Mouse (Mus musculus) liver, postnatal 0 days (tissue): ENCODE data around the gene Tbxa2r. TPM values are rescaled to one million over a fixed set of nuclear protein-coding genes. Genes with fewer than 3 reads are reported as not detected.

ENCODE experiments used
- ATAC-seq: fragments of 200-750 bp; cut with Nextera tagmentation; 2 replicates; pipeline ENCODE4 v1.8.0; 2017; ENCODE audit warnings: mild to moderate bottlenecking, moderate library complexity
- DNase-seq: peaks from one replicate; pipeline ENCODE4 v3.0.0-alpha.2; 2016
- H3K27ac ChIP-seq: fragments of 300-500 bp; sonication (generic); 2 replicates; pipeline ENCODE4 v1.5.1; 2014; ENCODE audit warnings: antibody characterized with exemption, moderate library complexity, mild to moderate bottlenecking, low read depth
- H3K27me3 ChIP-seq: fragments of 300-500 bp; sonication (generic); 2 replicates; pipeline ENCODE4 v1.6.1; 2014; ENCODE audit warnings: low read length, control low read depth, mixed read lengths; ENCODE audit not compliant: insufficient read depth
- H3K36me3 ChIP-seq: fragments of 300-500 bp; sonication (generic); replicated peaks from 2 replicates; pipeline ENCODE4 v1.6.1; 2014; ENCODE audit warnings: mild to moderate bottlenecking, control low read depth, low read length, moderate library complexity, mixed read lengths; ENCODE audit not compliant: insufficient read depth
- H3K4me1 ChIP-seq: fragments of 300-500 bp; sonication (generic); 2 replicates; pipeline ENCODE4 v1.6.1; 2014; ENCODE audit warnings: antibody characterized with exemption, mild to moderate bottlenecking, control low read depth; ENCODE audit not compliant: insufficient read depth
- H3K4me2 ChIP-seq: fragments of 300-500 bp; sonication (generic); 2 replicates; pipeline ENCODE4 v1.6.1; 2014; ENCODE audit warnings: low read depth, mild to moderate bottlenecking, low read length, moderate library complexity, mixed read lengths
- H3K4me3 ChIP-seq: fragments of 300-500 bp; sonication (generic); 2 replicates; pipeline ENCODE4 v1.5.1; 2014; ENCODE audit warnings: low read depth, low read length
- H3K9ac ChIP-seq: fragments of 300-500 bp; sonication (generic); replicated peaks from 2 replicates; pipeline ENCODE4 v1.6.1; 2014; ENCODE audit warnings: mild to moderate bottlenecking, moderate library complexity
- H3K9me3 ChIP-seq: fragments of 300-500 bp; sonication (generic); 2 replicates; pipeline ENCODE4 v1.6.1; 2016; ENCODE audit warnings: mild to moderate bottlenecking, control low read depth, low read length, mixed read lengths
- CTCF ChIP-seq: sonication (generic); IDR thresholded peaks from 2 replicates; pipeline ENCODE4 v1.5.1; 2016; ENCODE audit warnings: antibody characterized with exemption, low read depth
- EP300 ChIP-seq: IDR thresholded peaks from 2 replicates; pipeline ENCODE4 v1.6.1; 2016; ENCODE audit warnings: antibody characterized with exemption, low read depth, mild to moderate bottlenecking
- WGBS: fragments of 180-500 bp; shearing (Covaris S2); extraction: QIAGEN DNeasy Blood & Tissue Kit; methylation state at CpG from one replicate; pipeline ENCODE4 v1.1.7; 2014; ENCODE audit not compliant: insufficient replicate concordance; 5-methylcytosine and 5-hydroxymethylcytosine counted together
- polyA plus RNA-seq: library from polyadenylated mRNA; unstranded; fragments of >200 nt; fragmentation: Nextera tagmentation; extraction: Ambion mirVana; gene quantifications from 2 replicates; pipeline ENCODE4 v1.2.1, GENCODE M21; 2015

Tbxa2r gene
- polyA plus RNA-seq, 1 experiment from 2014 or later = 5.4 TPM

DNA sequence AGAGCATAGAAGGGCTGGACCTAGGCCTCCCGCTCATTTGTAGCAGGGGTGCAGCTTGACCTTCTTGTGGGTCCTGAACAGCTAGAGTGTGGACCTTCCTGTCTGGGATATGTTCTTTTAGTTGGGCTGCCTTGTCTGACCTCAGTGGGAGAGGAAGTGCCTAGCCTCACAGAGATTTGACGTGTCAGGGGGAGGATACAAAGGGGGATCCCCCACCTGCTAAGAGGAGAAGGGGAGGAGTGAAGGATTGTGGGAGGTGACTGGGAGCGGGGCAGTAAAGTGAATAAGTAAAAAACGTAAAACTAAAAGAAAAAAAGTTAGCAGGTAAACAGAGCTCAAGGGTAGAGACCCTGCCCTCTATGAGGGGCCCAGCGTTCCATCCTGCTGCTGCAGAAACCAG lies 19.0 kb upstream of the Tbxa2r start:
- Histone ChIP-seq H3K36me3 (peaks cover 64% of the 10 kb centered on the region), H3K27ac (no peak overlapping the region), H3K27me3 (no peaks in the 10 kb centered on the region), H3K9me3 (no peaks in the 10 kb centered on the region), H3K4me1 (peaks cover 2% of the 10 kb centered on the region), H3K4me2 (no peak overlapping the region), H3K9ac (no peak overlapping the region), H3K4me3 (no peak overlapping the region)
- WGBS = 76% methylated on average over 5 of the region's 5 CpGs
- no peak for DNase-seq
- TF ChIP-seq CTCF (no peak), EP300 (no peak)
- no peak for ATAC-seq

DNA sequence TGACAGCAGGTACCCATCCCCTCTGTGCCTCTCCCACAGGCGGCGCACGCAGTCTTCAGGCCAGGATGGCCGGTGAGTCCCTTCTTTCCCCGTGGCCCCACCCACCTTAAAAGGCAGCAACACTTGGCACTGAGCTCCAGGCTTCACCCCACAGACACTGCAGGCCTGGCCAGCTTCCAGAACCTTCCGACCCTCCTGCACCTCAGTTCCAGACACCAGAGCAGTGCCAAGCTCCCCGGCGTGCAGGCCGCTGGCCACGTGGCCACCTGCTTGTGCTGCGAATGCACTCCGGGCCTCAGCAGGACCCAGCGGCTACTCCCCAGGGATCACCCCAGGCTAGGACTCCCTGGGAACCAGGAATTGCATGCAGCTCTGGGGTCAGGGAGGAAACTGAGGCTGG lies 14.9 kb upstream of the Tbxa2r start:
- no peak for ATAC-seq
- Histone ChIP-seq H3K9ac (no peak overlapping the region), H3K27ac (no peak overlapping the region), H3K27me3 (no peaks in the 10 kb centered on the region), H3K4me3 (no peak overlapping the region), H3K4me1 (peaks cover 17% of the 10 kb centered on the region), H3K4me2 (no peak overlapping the region), H3K9me3 (no peaks in the 10 kb centered on the region), H3K36me3 (peaks cover 54% of the 10 kb centered on the region)
- WGBS = 94% methylated on average over 13 of the region's 13 CpGs
- DNase-seq = no peak
- TF ChIP-seq EP300 (no peak), CTCF (no peak)

DNA sequence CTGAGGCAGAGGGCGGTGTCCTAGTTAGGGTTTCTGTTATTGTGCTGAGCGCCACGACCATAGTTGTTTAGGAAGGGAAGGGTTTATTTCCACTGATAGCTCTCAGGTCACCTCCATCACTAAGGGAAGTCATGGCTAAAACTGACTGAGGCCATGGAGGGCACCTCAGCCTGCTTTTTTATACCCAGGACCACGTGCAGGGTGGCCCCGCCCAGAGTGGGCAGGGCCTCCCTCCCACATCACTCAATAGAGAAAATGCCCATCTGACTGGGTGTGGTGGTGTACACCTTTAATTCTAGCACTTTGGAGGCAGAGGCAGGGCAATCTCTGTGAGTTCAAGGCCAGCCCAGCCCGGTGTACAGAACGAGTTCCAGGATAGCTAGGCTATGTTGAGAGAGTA lies 14.3 kb upstream of the Tbxa2r start:
- Histone ChIP-seq H3K4me2 (no peak overlapping the region), H3K9ac (no peak overlapping the region), H3K4me3 (no peak overlapping the region), H3K9me3 (no peaks in the 10 kb centered on the region), H3K27me3 (no peaks in the 10 kb centered on the region), H3K4me1 (peaks cover 23% of the 10 kb centered on the region), H3K36me3 (peaks cover 48% of the 10 kb centered on the region), H3K27ac (no peak overlapping the region)
- DNase-seq = no peak
- 68% methylated on average over 7 of the region's 7 CpGs for WGBS
- no peak for ATAC-seq
- TF ChIP-seq CTCF = no peak
- TF ChIP-seq EP300 = no peak

DNA sequence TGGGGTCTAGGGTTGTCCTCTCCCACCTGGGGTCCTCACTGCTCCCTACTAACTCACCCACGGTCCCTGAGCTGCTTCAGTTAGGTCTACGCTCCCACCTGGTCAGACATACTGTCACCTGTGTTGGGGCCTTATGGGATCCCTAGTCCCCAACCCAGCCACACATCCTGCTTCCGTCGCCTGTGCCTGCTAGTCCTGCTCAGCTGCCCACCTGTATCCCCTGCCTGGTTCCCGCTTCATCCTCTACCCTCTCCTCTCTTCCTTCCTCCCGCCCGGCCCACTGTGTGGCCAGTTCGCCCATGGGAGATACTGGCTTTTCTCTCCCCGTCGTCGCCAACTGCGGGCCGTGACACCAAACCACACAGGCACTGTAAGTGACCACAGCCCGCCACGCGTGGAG lies 12.9 kb upstream of the Tbxa2r start:
- no peak overlapping the region for H3K4me2 ChIP-seq
- WGBS = 88% methylated on average over 16 of the region's 16 CpGs
- H3K36me3 ChIP-seq = peaks cover 40% of the 10 kb centered on the region
- no peak for DNase-seq
- no peaks in the 10 kb centered on the region for H3K9me3 ChIP-seq
- no peak overlapping the region for H3K27ac ChIP-seq
- no peaks in the 10 kb centered on the region for H3K27me3 ChIP-seq
- no peak overlapping the region for H3K9ac ChIP-seq
- ATAC-seq = no peak
- peaks cover 33% of the 10 kb centered on the region for H3K4me1 ChIP-seq
- no peak overlapping the region for H3K4me3 ChIP-seq
- TF ChIP-seq CTCF (no peak), EP300 (no peak)

DNA sequence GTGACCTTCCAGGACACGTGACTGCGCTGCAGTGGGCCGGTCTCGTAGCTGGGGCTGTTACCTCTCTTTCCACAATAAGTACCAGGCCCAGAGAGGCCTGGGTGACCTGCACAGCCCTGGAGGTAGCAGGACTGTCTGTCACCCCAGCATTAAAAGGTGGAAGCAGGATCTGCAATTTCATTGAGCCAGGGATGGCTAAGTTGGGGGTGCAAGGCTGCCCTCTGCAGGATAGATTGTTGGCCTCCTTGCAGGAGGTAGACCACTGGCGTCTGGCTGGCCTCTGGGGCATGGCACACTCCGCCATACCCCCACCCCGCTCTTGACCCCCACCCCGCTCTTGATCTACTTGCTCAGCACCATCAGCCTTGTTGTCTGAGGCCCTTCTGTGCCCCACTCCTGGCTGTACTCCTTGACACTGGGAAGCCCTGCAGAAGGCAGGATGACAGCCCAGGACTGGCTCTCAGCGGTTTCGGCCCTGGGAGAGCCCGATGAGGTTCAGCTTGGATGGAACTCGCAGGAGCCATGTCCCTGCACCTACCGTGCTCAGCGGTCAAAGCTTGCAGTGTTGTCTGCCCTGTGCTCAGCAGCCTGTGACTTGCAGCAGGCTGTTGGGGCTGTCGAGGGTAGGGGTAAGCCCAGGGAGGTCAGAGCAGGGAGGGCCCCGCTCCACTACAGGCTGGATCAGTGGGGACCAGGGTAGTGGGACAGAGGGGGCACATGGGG lies 12.0 kb upstream of the Tbxa2r start:
- DNase-seq = no peak
- Histone ChIP-seq H3K4me3 (no peak overlapping the region), H3K9ac (peak overlapping the region; percentile 35; the same call in 1 of the 2 replicates), H3K27ac (no peak overlapping the region), H3K27me3 (no peaks in the 10 kb centered on the region), H3K36me3 (peaks cover 31% of the 10 kb centered on the region), H3K4me1 (peaks cover 33% of the 10 kb centered on the region), H3K9me3 (no peaks in the 10 kb centered on the region), H3K4me2 (peak overlapping the region; percentile 60)
- WGBS = 72% methylated on average over 14 of the region's 16 CpGs
- ATAC-seq = no peak
- TF ChIP-seq EP300 = no peak
- TF ChIP-seq CTCF = peak; percentile 62

DNA sequence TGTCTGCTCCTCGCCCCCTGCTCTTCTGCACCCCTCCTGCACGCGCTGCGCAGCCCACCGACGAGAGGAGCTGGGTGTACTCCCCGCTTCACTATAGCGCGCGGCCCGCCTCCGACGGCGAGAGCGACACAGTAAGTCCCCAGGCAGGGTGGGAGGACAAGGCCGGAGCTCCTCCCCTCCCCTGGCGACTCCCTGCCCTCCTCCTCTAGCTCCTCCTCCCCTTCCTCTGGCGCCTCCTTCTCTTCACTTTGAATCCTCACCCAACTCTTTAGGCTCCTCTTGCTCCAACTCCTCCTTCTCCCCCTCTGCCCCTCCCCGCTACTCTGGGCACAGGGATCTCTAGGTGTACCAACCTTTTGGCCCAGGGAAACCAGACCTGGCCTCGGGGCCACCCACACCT lies 11.3 kb upstream of the Tbxa2r start:
- peaks cover 27% of the 10 kb centered on the region for H3K36me3 ChIP-seq
- H3K4me3 ChIP-seq = no peak overlapping the region
- no peak overlapping the region for H3K9ac ChIP-seq
- no peaks in the 10 kb centered on the region for H3K9me3 ChIP-seq
- H3K27ac ChIP-seq = no peak overlapping the region
- H3K27me3 ChIP-seq = no peaks in the 10 kb centered on the region
- TF ChIP-seq EP300 = no peak
- TF ChIP-seq CTCF = no peak
- ATAC-seq = no peak
- peak; percentile 62 for DNase-seq
- peak overlapping the region; percentile 60 for H3K4me2 ChIP-seq
- peaks cover 39% of the 10 kb centered on the region for H3K4me1 ChIP-seq
- 38% methylated on average over 20 of the region's 20 CpGs for WGBS
